Mouse (Mus musculus) CH12.LX (cell line): ENCODE data around the gene Zfp287. TPM values are rescaled to one million over a fixed set of nuclear protein-coding genes. Genes with fewer than 3 reads are reported as not detected.

Experiments
- DNase-seq: peaks from one replicate; pipeline ENCODE4 v3.0.0-alpha.2; 2013; ENCODE audit errors: extremely low read depth
- H3K27ac ChIP-seq: 2 replicates; pipeline ENCODE4 v1.5.1; 2012; ENCODE audit warnings: low read depth, mild to moderate bottlenecking, control low read depth, moderate library complexity; ENCODE audit not compliant: insufficient read depth
- H3K27me3 ChIP-seq: replicated peaks from 2 replicates; pipeline ENCODE3; 2012; ENCODE audit warnings: inconsistent platforms
- H3K36me3 ChIP-seq, 2 experiments: replicated peaks in 1 of 2; 2 replicates each; pipeline versions ENCODE3 to v1.6.1; 2012; ENCODE audit warnings: inconsistent platforms in 1 of 2, low read length in 1 of 2, mild to moderate bottlenecking in 1 of 2, mixed read lengths in 1 of 2, moderate library complexity in 1 of 2; ENCODE audit not compliant: control insufficient read depth in 1 of 2, insufficient read depth in 1 of 2
- H3K4me1 ChIP-seq, 2 experiments: 2 replicates each; pipeline ENCODE4 v1.6.1; 2012; ENCODE audit warnings: inconsistent platforms in 1 of 2, moderate library complexity in 1 of 2; ENCODE audit not compliant: insufficient read depth in 2 of 2, control insufficient read depth in 1 of 2
- H3K4me2 ChIP-seq: 2 replicates; pipeline ENCODE4 v1.6.1; 2012; ENCODE audit warnings: low read depth, mild to moderate bottlenecking, control low read depth; ENCODE audit not compliant: poor library complexity, insufficient read depth, severe bottlenecking
- H3K4me3 ChIP-seq, 3 experiments: fragments of 150-350 bp in 1 of 3; sonication (generic) in 1 of 3; replicated peaks in 1 of 3; 2 replicates each; pipeline versions ENCODE3 to v1.5.1; 2011 to 2012; ENCODE audit warnings: low read depth in 2 of 3, low read length in 2 of 3, mild to moderate bottlenecking in 2 of 3, moderate library complexity in 2 of 3, control low read depth in 1 of 3, improper control_type of control experiment in 1 of 3, inconsistent platforms in 1 of 3, mixed read lengths in 1 of 3; ENCODE audit not compliant: poor library complexity in 1 of 3
- H3K79me2 ChIP-seq: replicated peaks from 2 replicates; pipeline ENCODE4 v1.6.1; 2012; ENCODE audit warnings: mild to moderate bottlenecking, moderate library complexity; ENCODE audit not compliant: control insufficient read depth, poor library complexity, insufficient read depth, severe bottlenecking; ENCODE audit errors: extremely low read depth
- H3K9ac ChIP-seq: 2 replicates; pipeline ENCODE4 v1.6.1; 2012; ENCODE audit warnings: low read depth, mild to moderate bottlenecking, control low read depth, moderate library complexity; ENCODE audit not compliant: insufficient read depth
- H3K9me3 ChIP-seq: replicated peaks from 2 replicates; pipeline ENCODE3; 2012; ENCODE audit warnings: low read length, inconsistent platforms, mixed read lengths
- BHLHE40 ChIP-seq: IDR thresholded peaks from 2 replicates; pipeline ENCODE4 v1.6.1; 2011; ENCODE audit warnings: mild to moderate bottlenecking, low read depth, low read length, improper control_type of control experiment
- CHD2 ChIP-seq: IDR thresholded peaks from 2 replicates; pipeline ENCODE4 v1.6.1; 2011; ENCODE audit warnings: low read length, improper control_type of control experiment
- CTCF ChIP-seq, 2 experiments: IDR thresholded peaks in 1 of 2; conservative IDR thresholded peaks in 1 of 2; 2 replicates each; pipeline ENCODE4 v1.5.1; 2011 to 2012; ENCODE audit warnings: low read depth in 2 of 2, low read length in 2 of 2, improper control_type of control experiment in 1 of 2, inconsistent platforms in 1 of 2, mild to moderate bottlenecking in 1 of 2, moderate library complexity in 1 of 2
- ELF1 ChIP-seq: IDR thresholded peaks from 2 replicates; pipeline ENCODE4 v1.6.1; 2014; ENCODE audit warnings: low read depth, mild to moderate bottlenecking, inconsistent platforms, low read length, improper control_type of control experiment
- ETS1 ChIP-seq: conservative IDR thresholded peaks from 2 replicates; pipeline ENCODE4 v1.6.1; 2012; ENCODE audit warnings: low read depth, mild to moderate bottlenecking, inconsistent platforms, low read length, improper control_type of control experiment, moderate library complexity
- HCFC1 ChIP-seq: IDR thresholded peaks from 2 replicates; pipeline ENCODE4 v1.6.1; 2012; ENCODE audit warnings: low read depth, mild to moderate bottlenecking, inconsistent platforms, low read length, improper control_type of control experiment
- IRF4 ChIP-seq: IDR thresholded peaks from 2 replicates; pipeline ENCODE4 v1.6.1; 2014; ENCODE audit warnings: low read depth, mild to moderate bottlenecking, inconsistent platforms, low read length, improper control_type of control experiment
- MAFK ChIP-seq: IDR thresholded peaks from 2 replicates; pipeline ENCODE4 v1.6.1; 2011; ENCODE audit warnings: low read length, improper control_type of control experiment; ENCODE audit not compliant: insufficient replicate concordance
- MAX ChIP-seq: IDR thresholded peaks from 2 replicates; pipeline ENCODE4 v1.6.1; 2011; ENCODE audit warnings: low read length, improper control_type of control experiment
- MAZ ChIP-seq: IDR thresholded peaks from 2 replicates; pipeline ENCODE4 v1.6.1; 2012; ENCODE audit warnings: low read depth, mild to moderate bottlenecking, inconsistent platforms, low read length, improper control_type of control experiment, moderate library complexity
- MEF2A ChIP-seq: IDR thresholded peaks from 2 replicates; pipeline ENCODE4 v1.6.1; 2014; ENCODE audit warnings: low read depth, mild to moderate bottlenecking, inconsistent platforms, low read length, improper control_type of control experiment, borderline replicate concordance
- MXI1 ChIP-seq: IDR thresholded peaks from 2 replicates; pipeline ENCODE4 v1.6.1; 2011; ENCODE audit warnings: mild to moderate bottlenecking, low read depth, low read length, improper control_type of control experiment
- NELFE ChIP-seq: IDR thresholded peaks from 2 replicates; pipeline ENCODE4 v1.6.1; 2011; ENCODE audit warnings: low read depth, low read length, improper control_type of control experiment
- RAD21 ChIP-seq: IDR thresholded peaks from 2 replicates; pipeline ENCODE4 v1.6.1; 2011; ENCODE audit warnings: low read depth, mild to moderate bottlenecking, low read length, improper control_type of control experiment, moderate library complexity
- RCOR1 ChIP-seq: conservative IDR thresholded peaks from 2 replicates; pipeline ENCODE4 v1.6.1; 2012; ENCODE audit warnings: low read depth, mild to moderate bottlenecking, inconsistent platforms, low read length, improper control_type of control experiment
- SMC3 ChIP-seq: IDR thresholded peaks from 2 replicates; pipeline ENCODE4 v1.6.1; 2011; ENCODE audit warnings: low read depth, low read length, improper control_type of control experiment
- USF2 ChIP-seq: conservative IDR thresholded peaks from 2 replicates; pipeline ENCODE4 v1.6.1; 2011; ENCODE audit warnings: low read depth, low read length, improper control_type of control experiment
- ZC3H11A ChIP-seq: IDR thresholded peaks from 2 replicates; pipeline ENCODE4 v1.6.1; 2012; ENCODE audit warnings: low read depth, mild to moderate bottlenecking, inconsistent platforms, low read length, improper control_type of control experiment
- ZKSCAN1 ChIP-seq: IDR thresholded peaks from 2 replicates; pipeline ENCODE4 v1.6.1; 2012; ENCODE audit warnings: low read depth, inconsistent platforms, low read length, improper control_type of control experiment, borderline replicate concordance
- ZMIZ1 ChIP-seq: IDR thresholded peaks from 2 replicates; pipeline ENCODE4 v1.6.1; 2012; ENCODE audit warnings: low read depth, mild to moderate bottlenecking, inconsistent platforms, low read length, improper control_type of control experiment
- ZNF384 ChIP-seq: IDR thresholded peaks from 2 replicates; pipeline ENCODE4 v1.6.1; 2012; ENCODE audit warnings: low read depth, low read length, improper control_type of control experiment, inconsistent platforms
- dilution Hi-C: fragments of 300-500 bp; cut with MboI; formaldehyde crosslinking; loops from 2 replicates; pipeline ENCODE4 v1.14.3; 2020; ENCODE audit warnings: low sequenced_read_pairs; ENCODE audit not compliant: extremely low pct_unique_long_range_greater_than_20kb, extremely low pct_ligation_motif_present
- in situ Hi-C: fragments of 300-500 bp; cut with MboI; formaldehyde crosslinking; loops from 3 replicates; pipeline ENCODE4 v1.14.3; 2019; ENCODE audit warnings: low sequenced_read_pairs, low pct_ligation_motif_present, low pct_unique_long_range_greater_than_20kb, mixed read lengths
- polyA plus RNA-seq: library from polyadenylated mRNA; unstranded; fragments of >175 nt; gene quantifications from 2 replicates; pipeline ENCODE4 v1.2.1, GENCODE M21; 2012; ENCODE audit warnings: low read depth; ENCODE audit not compliant: insufficient read length
- total RNA-seq, 2 experiments: library from RNA; depleted of rRNA; stranded (reverse); fragments of 300-350 nt in 1 of 2; fragments of >200 nt in 1 of 2; gene quantifications; 2 replicates each; pipeline ENCODE4 v1.2.3; 2012 to 2014

The Zfp287 gene
- total and polyA plus RNA-seq, 3 experiments = 4.8 to 7.3 (median 5.7) TPM

DNA sequence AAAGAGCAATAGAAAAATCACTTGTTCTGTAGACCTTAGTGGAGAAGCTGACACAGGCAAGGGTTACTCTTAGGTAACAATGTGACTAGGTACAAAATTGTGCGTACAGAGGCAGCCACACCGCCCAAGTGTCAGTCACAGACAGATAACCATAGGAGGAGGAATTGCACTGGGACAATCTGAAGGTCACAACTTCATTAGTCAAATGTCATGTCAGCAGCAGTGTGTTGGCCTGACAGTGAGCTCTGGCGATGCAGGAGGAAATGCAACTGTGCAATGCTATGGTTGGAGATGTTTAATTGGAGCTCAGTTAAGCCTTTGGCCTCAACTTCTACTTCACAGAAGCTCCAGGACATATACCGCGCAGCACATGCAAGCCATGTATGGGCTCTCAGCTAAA, 21.0 kb downstream of the Zfp287 start:
- Histone ChIP-seq H3K9ac (no peak overlapping the region), H3K4me2 (no peak overlapping the region), H3K27ac (no peak overlapping the region), H3K4me1 (peaks cover 6 to 29% of the 10 kb centered on the region in 2 experiments; a peak in 3 of 4 replicates), H3K27me3 (no peaks in the 10 kb centered on the region), H3K36me3 (peaks cover 12 to 45% of the 10 kb centered on the region in 2 experiments), H3K9me3 (no peaks in the 10 kb centered on the region), H3K4me3 (no peak overlapping the region), H3K79me2 (no peaks in the 10 kb centered on the region)
- TF ChIP-seq CTCF (conservative IDR thresholded peaks at IDR 0.05 in 1 of 2, IDR thresholded peaks at IDR 0.05 in 1 of 2; ENCODE audit: low read depth in 2 of 2, low read length in 2 of 2) = 0 out of 4 replicates have a peak, but pooled peaks of 1 of the 2 experiments have one; percentile 3
- no peak for TF ChIP-seq MAFK
- no peak for DNase-seq
- in situ Hi-C loops = no loop called here
- dilution Hi-C loops = no loop called here

DNA sequence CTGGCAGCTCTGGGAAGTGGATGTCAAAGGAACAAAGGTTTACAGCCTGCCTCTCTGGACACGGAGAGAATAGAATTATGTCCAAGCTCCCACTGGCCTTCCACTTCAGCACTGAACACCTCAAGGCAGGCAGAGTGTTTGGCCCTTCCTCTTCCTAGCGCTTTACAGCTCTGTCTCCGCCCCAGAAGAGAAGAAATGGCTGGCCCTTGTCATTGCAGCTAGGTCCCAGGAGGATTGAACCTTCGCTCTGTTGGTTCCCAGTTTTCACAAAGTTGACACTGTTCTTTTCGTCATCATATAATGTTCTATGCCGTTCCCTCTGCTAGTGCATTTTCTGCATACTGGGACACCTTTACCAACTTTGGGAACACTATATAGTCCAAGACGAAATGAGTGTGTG, 23.5 kb downstream of the Zfp287 start:
- H3K4me1 ChIP-seq = peaks cover 6 to 33% of the 10 kb centered on the region in 2 experiments; a peak in 3 of 4 replicates
- H3K9me3 ChIP-seq = no peaks in the 10 kb centered on the region
- H3K36me3 ChIP-seq = peaks cover 0 to 27% of the 10 kb centered on the region in 2 experiments
- no peak overlapping the region for H3K9ac ChIP-seq
- H3K27ac ChIP-seq = no peak overlapping the region
- in situ Hi-C loops (no loop called here), dilution Hi-C loops (no loop called here)
- no peak overlapping the region for H3K4me2 ChIP-seq
- TF ChIP-seq BHLHE40 (no peak), MAZ (no peak), HCFC1 (no peak), USF2 (no peak), SMC3 (no peak), NELFE (no peak), ETS1 (no peak), RAD21 (no peak), RCOR1 (no peak), ZKSCAN1 (no peak), CHD2 (no peak), ZNF384 (no peak), ZMIZ1 (no peak), MEF2A (no peak), CTCF (conservative IDR thresholded peaks at IDR 0.05 in 1 of 2, IDR thresholded peaks at IDR 0.05 in 1 of 2; ENCODE audit: low read depth in 2 of 2, low read length in 2 of 2) (no peak), ZC3H11A (no peak), MXI1 (no peak), ELF1 (no peak), IRF4 (no peak), MAX (no peak)
- peak; percentile 24 for DNase-seq
- H3K27me3 ChIP-seq = no peaks in the 10 kb centered on the region
- H3K4me3 ChIP-seq = no peak overlapping the region
- no peaks in the 10 kb centered on the region for H3K79me2 ChIP-seq
